Mouse (Mus musculus) liver, embryonic 12.5 days (tissue): ENCODE measurements at regions not wholly inside any gene's neighbourhood (a gene's known extent, or its start where the extent isn't known, plus 50 kb on each side); places are given as distances from the start of the nearest gene placed in this dataset.

ENCODE experiments used
- ATAC-seq: fragments of 200-750 bp; cut with Nextera tagmentation; 2 replicates; pipeline ENCODE4 v1.8.0; 2017; ENCODE audit warnings: moderate number of reproducible peaks, mild to moderate bottlenecking, moderate library complexity
- H3K27ac ChIP-seq: fragments of 300-500 bp; sonication (generic); 2 replicates; pipeline ENCODE4 v1.5.1; 2016; ENCODE audit warnings: mild to moderate bottlenecking
- H3K27me3 ChIP-seq: fragments of 300-500 bp; sonication (generic); replicated peaks from 2 replicates; pipeline ENCODE4 v1.6.1; 2016; ENCODE audit warnings: mild to moderate bottlenecking, moderate library complexity
- H3K36me3 ChIP-seq: fragments of 300-500 bp; sonication (generic); 2 replicates; pipeline ENCODE4 v1.6.1; 2016; ENCODE audit warnings: mild to moderate bottlenecking, moderate library complexity
- H3K4me1 ChIP-seq: fragments of 300-500 bp; sonication (generic); 2 replicates; pipeline ENCODE4 v1.6.1; 2016
- H3K4me2 ChIP-seq: fragments of 300-500 bp; sonication (generic); 2 replicates; pipeline ENCODE4 v1.6.1; 2016; ENCODE audit warnings: mild to moderate bottlenecking, moderate library complexity
- H3K4me3 ChIP-seq: fragments of 300-500 bp; sonication (generic); 2 replicates; pipeline ENCODE4 v1.5.1; 2016; ENCODE audit warnings: mild to moderate bottlenecking, moderate library complexity
- H3K9ac ChIP-seq: fragments of 300-500 bp; sonication (generic); 2 replicates; pipeline ENCODE4 v1.6.1; 2016; ENCODE audit warnings: mild to moderate bottlenecking, moderate library complexity
- H3K9me3 ChIP-seq: fragments of 300-500 bp; sonication (generic); replicated peaks from 2 replicates; pipeline ENCODE4 v1.6.1; 2016; ENCODE audit warnings: mild to moderate bottlenecking, moderate library complexity
- WGBS: fragments of 180-500 bp; shearing (Covaris S2); methylation state at CpG from one replicate; pipeline ENCODE4 v1.1.7; 2016; ENCODE audit not compliant: insufficient replicate concordance; 5-methylcytosine and 5-hydroxymethylcytosine counted together

GRCm38 (mm10) chr13:44362293-44363005 is 366.8 kb upstream of the Jarid2 start:
- no peak overlapping the region for H3K4me2 ChIP-seq
- H3K4me3 ChIP-seq = no peak overlapping the region
- H3K4me1 ChIP-seq = peaks cover 9% of the 10 kb centered on the region
- H3K36me3 ChIP-seq = no peaks in the 10 kb centered on the region
- H3K9ac ChIP-seq = no peak overlapping the region
- ATAC-seq = no peak
- no peaks in the 10 kb centered on the region for H3K27me3 ChIP-seq
- H3K9me3 ChIP-seq = no peaks in the 10 kb centered on the region
- WGBS = 67% methylated on average over 15 of the region's 15 CpGs
- no peak overlapping the region for H3K27ac ChIP-seq

GRCm38 (mm10) chr13:44363016-44363415 is 366.3 kb upstream of the Jarid2 start:
- no peak overlapping the region for H3K27ac ChIP-seq
- H3K4me2 ChIP-seq = no peak overlapping the region
- 40% methylated on average over 2 of the region's 2 CpGs for WGBS
- ATAC-seq = no peak
- no peaks in the 10 kb centered on the region for H3K27me3 ChIP-seq
- no peaks in the 10 kb centered on the region for H3K9me3 ChIP-seq
- H3K4me1 ChIP-seq = peaks cover 9% of the 10 kb centered on the region
- no peaks in the 10 kb centered on the region for H3K36me3 ChIP-seq
- no peak overlapping the region for H3K4me3 ChIP-seq
- no peak overlapping the region for H3K9ac ChIP-seq

GRCm38 (mm10) chr13:44369301-44369700 is 360.0 kb upstream of the Jarid2 start:
- Histone ChIP-seq H3K4me3 (no peak overlapping the region), H3K4me2 (no peak overlapping the region), H3K27me3 (no peaks in the 10 kb centered on the region), H3K9ac (no peak overlapping the region), H3K27ac (no peak overlapping the region), H3K9me3 (no peaks in the 10 kb centered on the region), H3K4me1 (no peaks in the 10 kb centered on the region), H3K36me3 (no peaks in the 10 kb centered on the region)
- no peak for ATAC-seq
- WGBS = 68% methylated on average over 7 of the region's 7 CpGs

GRCm38 (mm10) chr13:44372361-44372877 is 356.9 kb upstream of the Jarid2 start:
- WGBS = 26% methylated on average over 6 of the region's 6 CpGs

GRCm38 (mm10) chr13:44375476-44376159 is 353.7 kb upstream of the Jarid2 start:
- no peak overlapping the region for H3K27ac ChIP-seq
- H3K4me3 ChIP-seq = no peak overlapping the region
- H3K9ac ChIP-seq = no peak overlapping the region
- H3K4me1 ChIP-seq = no peaks in the 10 kb centered on the region; the same call in 1 of the 2 replicates
- ATAC-seq = no peak
- H3K36me3 ChIP-seq = no peaks in the 10 kb centered on the region
- no peaks in the 10 kb centered on the region for H3K27me3 ChIP-seq
- no peaks in the 10 kb centered on the region for H3K9me3 ChIP-seq
- no peak overlapping the region for H3K4me2 ChIP-seq
- WGBS = 28% methylated on average over 13 of the region's 13 CpGs

More at GRCm38 (mm10) chr13:44372361-44372877, 356.9 kb upstream of the Jarid2 start:
- no peak overlapping the region for H3K4me3 ChIP-seq
- no peak for ATAC-seq
- no peaks in the 10 kb centered on the region; the same call in 1 of the 2 replicates for H3K4me1 ChIP-seq
- H3K36me3 ChIP-seq = no peaks in the 10 kb centered on the region
- no peaks in the 10 kb centered on the region for H3K9me3 ChIP-seq
- H3K27me3 ChIP-seq = no peaks in the 10 kb centered on the region
- no peak overlapping the region for H3K27ac ChIP-seq
- no peak overlapping the region for H3K4me2 ChIP-seq
- H3K9ac ChIP-seq = no peak overlapping the region

GRCm38 (mm10) chr13:44376160-44376488 is 353.1 kb upstream of the Jarid2 start:
- Histone ChIP-seq H3K9me3 (no peaks in the 10 kb centered on the region), H3K9ac (no peak overlapping the region), H3K27ac (no peak overlapping the region), H3K36me3 (no peaks in the 10 kb centered on the region), H3K4me1 (no peaks in the 10 kb centered on the region; the same call in 1 of the 2 replicates), H3K4me2 (no peak overlapping the region), H3K4me3 (no peak overlapping the region), H3K27me3 (no peaks in the 10 kb centered on the region)
- no peak for ATAC-seq
- 40% methylated on average over 3 of the region's 3 CpGs for WGBS

- 56% methylated on average over 7 of the region's 7 CpGs for WGBS
- no peak for ATAC-seq
- H3K36me3 ChIP-seq = no peaks in the 10 kb centered on the region
- H3K27ac ChIP-seq = no peak overlapping the region
- H3K9me3 ChIP-seq = no peaks in the 10 kb centered on the region
- H3K4me1 ChIP-seq = no peaks in the 10 kb centered on the region
- no peaks in the 10 kb centered on the region for H3K27me3 ChIP-seq
- H3K9ac ChIP-seq = no peak overlapping the region
- H3K4me3 ChIP-seq = no peak overlapping the region
- no peak overlapping the region for H3K4me2 ChIP-seq
Measured at GRCm38 (mm10) chr13:44381721-44382450, 347.4 kb upstream of the Jarid2 start.

- Histone ChIP-seq H3K4me2 (no peak overlapping the region), H3K36me3 (no peaks in the 10 kb centered on the region), H3K9me3 (no peaks in the 10 kb centered on the region), H3K27ac (no peak overlapping the region), H3K9ac (no peak overlapping the region), H3K27me3 (no peaks in the 10 kb centered on the region), H3K4me1 (no peaks in the 10 kb centered on the region), H3K4me3 (no peak overlapping the region)
- no peak for ATAC-seq
- 76% methylated on average over 11 of the region's 11 CpGs for WGBS
Measured at GRCm38 (mm10) chr13:44383322-44383721, 346.0 kb upstream of the Jarid2 start.

GRCm38 (mm10) chr13:44386767-44387166 is 342.5 kb upstream of the Jarid2 start:
- Histone ChIP-seq H3K27me3 (no peaks in the 10 kb centered on the region), H3K9ac (no peak overlapping the region), H3K36me3 (no peaks in the 10 kb centered on the region), H3K9me3 (no peaks in the 10 kb centered on the region), H3K27ac (no peak overlapping the region), H3K4me3 (no peak overlapping the region), H3K4me1 (no peaks in the 10 kb centered on the region), H3K4me2 (no peak overlapping the region)
- no peak for ATAC-seq
- WGBS = 76% methylated on average over 8 of the region's 8 CpGs

- WGBS = 66% methylated on average over 5 of the region's 5 CpGs
- Histone ChIP-seq H3K4me2 (no peak overlapping the region), H3K36me3 (no peaks in the 10 kb centered on the region), H3K27ac (no peak overlapping the region), H3K4me3 (no peak overlapping the region), H3K4me1 (no peaks in the 10 kb centered on the region), H3K27me3 (no peaks in the 10 kb centered on the region), H3K9ac (no peak overlapping the region), H3K9me3 (no peaks in the 10 kb centered on the region)
- no peak for ATAC-seq
Measured at GRCm38 (mm10) chr13:44389696-44390095, 339.6 kb upstream of the Jarid2 start.

- WGBS = 69% methylated on average over 9 of the region's 9 CpGs
- no peak overlapping the region for H3K4me2 ChIP-seq
- H3K27me3 ChIP-seq = no peaks in the 10 kb centered on the region
- no peak overlapping the region for H3K9ac ChIP-seq
- no peaks in the 10 kb centered on the region for H3K4me1 ChIP-seq
- no peak overlapping the region for H3K27ac ChIP-seq
- ATAC-seq = no peak
- no peaks in the 10 kb centered on the region for H3K9me3 ChIP-seq
- H3K4me3 ChIP-seq = no peak overlapping the region
- H3K36me3 ChIP-seq = no peaks in the 10 kb centered on the region
Measured at GRCm38 (mm10) chr13:44390666-44391390, 338.4 kb upstream of the Jarid2 start.
